Mouse (Mus musculus) kidney, adult 18-20 months (tissue): ENCODE results near the gene Jup.

Experiments
- DNase-seq: peaks from one replicate; pipeline ENCODE4 v3.0.0; 2021

Jup gene

DNA sequence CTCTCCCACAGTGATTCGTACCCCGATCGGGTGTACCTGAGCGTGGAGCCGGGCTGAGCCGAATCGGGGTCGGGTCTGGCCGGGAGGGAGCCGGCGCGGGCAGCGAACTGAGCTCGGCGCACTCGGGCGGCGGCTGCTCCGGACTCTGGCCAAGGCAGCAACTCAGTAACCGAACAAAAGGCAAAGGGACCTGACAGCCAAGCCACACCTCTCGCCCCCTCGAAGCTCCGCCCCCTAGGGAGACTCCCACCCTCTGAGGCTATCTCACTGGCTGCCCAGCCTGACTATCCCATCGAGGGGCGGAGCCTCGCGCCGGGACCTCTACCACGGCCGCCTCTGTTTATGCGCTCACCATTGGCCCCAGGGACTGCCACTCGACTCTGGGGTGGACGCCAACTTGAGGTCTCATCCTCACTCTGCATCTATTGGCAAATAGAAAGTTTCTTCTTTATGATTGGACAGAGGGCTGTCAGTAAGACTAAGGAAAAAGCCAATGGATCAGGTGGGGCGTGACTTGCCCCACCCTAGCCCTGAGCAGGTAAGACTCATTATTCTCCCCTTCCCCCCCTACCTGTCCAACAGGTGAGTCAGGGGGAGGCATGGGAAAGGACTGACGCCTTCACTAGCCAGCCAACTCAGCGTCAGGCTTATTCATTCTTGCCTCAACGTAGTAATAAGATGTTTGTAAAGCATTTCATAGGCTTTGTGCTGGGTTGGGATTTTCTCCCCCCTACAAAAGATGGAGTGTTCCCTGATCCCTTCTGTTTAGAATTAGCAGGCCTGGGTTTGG is at the start of gene Jup:
Jup (minus strand) TSS at position 164 of the 790 bp plus-strand sequence.
- peak; percentile 100 for DNase-seq

DNA sequence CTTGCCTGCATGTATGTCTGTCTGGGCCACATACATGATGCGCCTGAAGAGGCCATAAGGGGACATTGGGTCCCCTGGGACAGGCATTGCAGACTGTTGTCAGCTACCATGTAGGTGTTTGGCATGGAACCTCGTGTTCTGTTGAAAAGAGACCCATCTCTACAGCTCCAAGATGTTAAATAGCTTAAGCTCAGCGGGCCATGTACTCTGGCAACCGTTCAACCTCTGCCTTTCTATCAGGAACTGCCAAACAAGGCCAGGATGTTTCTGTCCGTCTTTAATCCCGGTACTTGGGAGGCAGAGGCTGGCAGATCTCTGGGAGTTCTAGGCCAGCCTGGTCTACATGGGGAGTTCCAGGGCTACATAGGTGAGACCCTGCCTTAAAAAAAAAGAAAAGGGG is 45.1 kb upstream of the Jup start:
- peak; percentile 33 for DNase-seq

DNA sequence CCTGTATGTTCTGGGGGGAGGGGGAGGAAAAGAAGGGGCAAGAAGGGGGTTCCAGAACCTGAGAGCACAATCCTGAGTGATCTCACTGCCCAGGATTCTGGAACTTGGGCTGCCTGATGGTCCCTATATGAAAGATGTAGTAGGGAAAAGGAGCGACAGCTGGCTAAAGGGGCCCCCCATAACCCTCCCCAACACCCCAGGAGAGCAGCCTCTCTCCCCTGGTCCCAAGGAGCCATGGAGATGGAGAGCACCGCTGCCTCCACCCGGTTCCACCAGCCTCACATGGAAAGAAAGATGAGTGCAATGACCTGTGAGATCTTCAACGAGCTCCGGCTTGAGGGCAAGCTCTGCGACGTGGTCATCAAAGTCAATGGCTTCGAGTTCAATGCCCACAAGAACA is 44.2 kb upstream of the Jup start, which contains the start of the genes Nt5c3b and Klhl10:
Nt5c3b (minus strand) TSS at position 12 of the 400 bp plus-strand sequence.
Klhl10 (plus strand) TSS at position 121 of the 400 bp plus-strand sequence.
- no peak for DNase-seq

DNA sequence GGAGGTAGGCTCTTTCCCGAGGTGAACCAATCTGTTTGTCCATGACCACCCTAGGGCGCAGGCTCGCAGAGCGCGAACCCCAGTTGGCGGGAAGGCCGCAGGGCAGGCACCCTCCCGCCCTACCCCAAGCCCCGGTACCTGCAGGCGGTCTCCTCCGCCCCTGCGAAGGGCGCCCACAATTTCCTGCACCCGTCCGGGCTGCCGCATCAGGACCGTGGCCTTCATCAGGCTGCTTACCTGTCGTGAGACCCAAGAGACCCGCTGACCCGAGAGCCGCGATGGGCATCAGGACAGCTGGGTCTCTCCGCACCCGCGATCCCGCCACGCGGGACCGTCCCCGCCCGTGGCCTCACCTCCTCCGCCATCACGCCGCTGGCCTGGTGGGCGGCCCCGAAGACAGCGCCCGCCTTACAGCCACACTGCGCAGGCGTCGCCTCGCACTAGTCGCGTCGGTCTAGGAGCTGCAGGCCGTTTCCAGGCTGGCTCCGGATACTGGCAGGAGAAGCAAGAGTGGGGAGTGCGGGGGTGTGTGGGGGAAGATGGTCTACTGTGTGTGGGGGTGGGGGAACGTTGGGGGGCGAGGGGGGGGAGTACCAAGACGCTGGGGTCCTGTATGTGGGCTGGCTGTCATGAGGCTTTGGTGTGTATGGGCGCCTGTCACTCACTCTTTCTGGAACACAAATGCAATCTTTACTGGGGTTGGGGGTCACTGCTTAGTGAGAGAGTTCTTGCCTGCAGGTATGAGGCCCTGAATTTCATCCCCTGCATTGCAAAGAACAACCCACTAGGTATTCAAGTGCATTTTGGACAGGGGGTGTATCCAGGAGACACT is 43.3 kb upstream of the Jup start:
- DNase-seq = peak; percentile 83

DNA sequence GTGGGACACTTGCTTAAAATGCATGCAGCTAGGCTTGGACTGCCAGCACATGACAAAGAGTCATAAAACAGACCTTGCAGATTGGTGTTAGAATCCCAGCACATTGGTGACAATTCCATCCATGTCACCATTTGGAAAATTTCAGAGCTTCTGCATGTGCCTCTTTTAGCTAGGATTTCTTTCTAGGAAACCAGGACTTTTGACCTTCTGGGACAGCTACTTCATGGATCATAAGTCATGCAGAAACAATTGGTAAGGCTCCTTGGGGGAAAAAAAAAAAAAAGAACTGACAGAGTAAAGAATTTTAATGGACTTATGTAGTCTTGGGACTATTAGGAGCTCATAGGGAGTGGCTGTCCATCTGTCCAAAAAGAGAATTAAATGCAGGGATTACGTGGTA is 40.3 kb upstream of the Jup start:
- DNase-seq = no peak

DNA sequence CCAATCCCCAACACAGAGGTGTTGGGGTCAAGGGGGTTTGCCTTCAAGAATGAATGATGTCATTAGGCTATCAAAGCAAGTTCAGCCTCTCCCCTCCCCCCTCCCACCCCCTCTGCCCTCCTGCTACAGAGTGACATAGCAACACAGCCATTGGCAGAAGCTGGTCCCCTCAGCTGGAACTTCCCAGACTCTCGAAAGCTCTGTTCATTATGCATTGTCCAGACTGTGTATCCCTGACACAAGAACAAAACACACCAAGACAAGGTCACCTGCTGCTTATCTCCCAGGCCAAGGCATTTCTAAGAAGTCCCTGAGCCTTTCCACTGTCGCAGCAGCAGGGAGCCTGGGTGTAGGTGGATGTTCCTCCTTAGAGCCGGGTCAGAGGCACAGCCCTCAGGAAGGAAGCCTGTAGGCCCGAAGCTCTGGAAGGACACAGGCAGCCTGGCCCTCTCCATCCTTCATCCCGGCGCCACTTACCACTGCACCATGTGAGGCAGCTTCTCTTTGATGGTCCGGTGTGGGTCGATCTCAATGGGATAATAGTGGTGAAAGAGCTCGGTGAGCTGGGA is 38.2 kb upstream of the Jup start:
- DNase-seq = no peak

DNA sequence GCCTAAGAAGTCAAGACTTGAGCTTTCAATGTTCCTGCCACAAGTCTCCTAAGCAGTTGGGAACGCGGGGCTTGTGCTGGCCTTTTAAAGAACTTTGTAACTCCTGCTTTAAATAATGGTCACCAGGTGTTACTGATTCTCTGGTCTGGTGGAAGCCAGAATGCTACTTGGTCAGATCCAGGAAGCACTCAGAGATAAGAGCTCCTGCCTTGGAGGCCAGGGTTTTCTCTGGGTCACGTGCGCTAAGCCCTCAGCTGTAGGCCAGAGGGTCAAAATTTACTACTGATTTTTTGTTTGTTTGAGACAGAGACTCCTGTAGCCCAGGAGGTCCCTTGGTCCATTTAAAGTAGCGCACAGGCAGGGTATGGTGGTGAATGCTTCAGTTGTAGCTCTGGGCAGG is 34.4 kb upstream of the Jup start:
- no peak for DNase-seq

DNA sequence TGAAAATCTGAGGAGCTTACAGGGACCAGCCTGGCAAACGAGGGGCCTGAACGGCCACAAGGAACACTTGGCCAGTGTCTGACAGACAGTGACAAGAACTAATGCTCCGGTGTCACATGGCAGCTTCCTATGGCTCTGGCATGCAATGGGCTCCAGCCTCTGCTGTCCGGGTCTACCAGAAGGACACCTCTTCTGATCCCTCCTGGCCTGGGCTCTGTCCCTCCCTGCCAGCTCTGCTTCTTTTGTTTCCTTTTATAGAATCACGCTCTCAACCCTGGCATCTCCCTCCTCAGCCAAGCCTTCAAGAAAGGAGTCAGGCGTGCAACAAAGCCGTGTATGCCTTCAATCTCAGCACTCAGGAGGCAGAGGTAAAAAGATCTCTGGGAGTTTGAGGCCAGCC is 32.5 kb upstream of the Jup start:
- DNase-seq = no peak

DNA sequence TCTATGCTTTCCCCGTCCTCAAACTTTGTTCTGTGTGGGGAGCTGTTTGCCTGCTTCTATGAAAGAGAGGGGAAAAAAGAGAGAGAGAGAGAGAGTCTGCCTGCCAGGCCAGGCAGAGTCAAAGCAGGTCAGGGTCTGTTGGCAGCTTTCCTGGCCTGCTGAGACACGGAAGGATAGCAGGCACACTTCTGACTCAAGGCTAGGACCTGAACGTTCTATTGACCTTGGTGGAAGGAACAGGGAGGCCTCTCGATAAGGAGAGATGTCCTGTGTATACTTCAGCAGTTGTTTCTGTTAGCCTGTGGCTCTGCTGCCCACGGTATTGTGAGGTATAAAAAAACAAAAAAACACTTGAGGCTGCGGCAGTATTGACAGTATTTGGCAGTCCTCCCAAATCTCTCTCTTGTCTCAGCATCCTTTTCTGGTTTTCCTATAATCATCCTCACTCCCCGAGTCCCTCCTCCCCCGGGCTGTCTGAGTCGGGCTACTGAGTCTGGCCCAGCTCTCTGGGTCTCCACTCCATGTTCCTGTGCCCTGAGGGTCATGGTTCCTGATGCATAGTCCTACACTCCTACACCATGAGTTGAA is 31.1 kb upstream of the Jup start:
- DNase-seq = no peak

DNA sequence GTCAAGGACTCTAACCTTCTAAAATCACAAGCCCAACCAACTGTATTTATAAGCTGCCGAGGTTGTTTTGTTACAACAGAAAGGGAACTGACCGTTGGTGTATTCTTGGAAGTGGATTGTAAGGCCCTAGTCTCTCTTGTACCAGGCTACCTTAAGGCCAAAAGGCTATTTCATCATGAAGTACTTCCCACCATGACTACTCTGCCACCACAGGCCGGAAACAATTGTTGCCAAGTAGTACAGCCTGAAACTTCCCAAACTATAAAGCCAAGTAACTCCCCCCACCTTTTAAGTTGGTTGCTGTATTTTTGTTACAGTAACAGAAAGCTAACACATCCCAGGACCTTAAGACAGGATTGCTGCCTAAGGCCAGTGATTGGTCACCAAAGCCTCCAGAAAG is 29.3 kb upstream of the Jup start:
- no peak for DNase-seq

DNA sequence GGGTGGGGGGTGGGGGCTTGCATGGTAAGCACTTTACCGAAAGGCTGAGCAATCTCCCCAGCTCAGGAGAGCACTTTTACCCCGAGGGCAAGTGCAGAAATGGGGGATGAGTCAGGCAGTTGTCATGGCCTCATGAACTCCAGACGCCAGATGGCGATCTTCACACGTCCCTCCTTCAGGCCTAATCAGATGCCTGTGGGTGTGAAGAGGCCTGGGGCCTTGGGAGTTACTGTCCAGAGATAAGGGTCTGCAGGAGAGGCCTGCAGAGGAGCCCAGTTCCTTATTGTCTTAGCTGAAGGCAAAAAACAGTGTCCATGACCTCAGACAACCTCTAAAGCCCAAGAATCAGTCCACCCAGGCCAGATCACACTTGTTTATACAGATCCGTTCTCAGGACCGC is 28.3 kb upstream of the Jup start:
- peak; percentile 82 for DNase-seq

DNA sequence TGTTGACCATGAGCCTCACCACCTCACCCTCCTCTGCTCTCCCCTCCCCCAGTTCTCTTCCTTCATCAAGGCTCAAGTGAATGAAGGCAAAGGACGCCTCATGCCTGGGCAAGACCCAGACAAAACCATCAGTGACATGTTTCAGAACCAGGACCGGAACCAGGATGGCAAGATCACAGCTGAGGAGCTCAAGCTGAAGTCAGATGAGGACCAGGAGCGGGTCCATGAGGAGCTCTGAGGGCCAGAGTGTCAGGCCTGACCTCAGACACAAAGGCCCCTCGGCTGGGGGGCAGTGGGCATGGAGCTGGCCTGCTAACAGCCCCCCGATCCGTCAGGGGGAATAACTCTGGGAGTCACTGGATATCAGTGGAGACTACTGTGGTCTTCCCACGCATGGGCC is 26.3 kb upstream of the Jup start:
- no peak for DNase-seq

DNA sequence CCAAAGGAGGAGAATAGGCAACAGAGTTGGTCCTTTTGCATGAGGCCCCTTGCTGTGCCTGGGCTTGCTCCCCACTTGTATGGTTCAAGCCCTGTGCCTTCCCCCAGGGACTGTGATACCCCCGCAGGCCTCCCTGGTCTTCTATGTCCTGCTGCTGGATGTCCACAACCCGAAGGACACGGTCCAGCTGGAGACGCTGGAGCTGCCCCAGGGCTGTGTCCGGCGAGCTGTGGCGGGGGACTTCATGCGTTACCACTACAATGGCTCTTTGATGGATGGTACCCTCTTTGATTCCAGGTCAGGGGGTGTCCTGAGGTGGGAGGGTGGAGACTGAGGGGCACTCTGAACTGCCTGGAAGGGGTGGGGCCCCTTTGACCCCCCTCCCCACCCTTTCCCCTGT is 24.0 kb upstream of the Jup start:
- no peak for DNase-seq

DNA sequence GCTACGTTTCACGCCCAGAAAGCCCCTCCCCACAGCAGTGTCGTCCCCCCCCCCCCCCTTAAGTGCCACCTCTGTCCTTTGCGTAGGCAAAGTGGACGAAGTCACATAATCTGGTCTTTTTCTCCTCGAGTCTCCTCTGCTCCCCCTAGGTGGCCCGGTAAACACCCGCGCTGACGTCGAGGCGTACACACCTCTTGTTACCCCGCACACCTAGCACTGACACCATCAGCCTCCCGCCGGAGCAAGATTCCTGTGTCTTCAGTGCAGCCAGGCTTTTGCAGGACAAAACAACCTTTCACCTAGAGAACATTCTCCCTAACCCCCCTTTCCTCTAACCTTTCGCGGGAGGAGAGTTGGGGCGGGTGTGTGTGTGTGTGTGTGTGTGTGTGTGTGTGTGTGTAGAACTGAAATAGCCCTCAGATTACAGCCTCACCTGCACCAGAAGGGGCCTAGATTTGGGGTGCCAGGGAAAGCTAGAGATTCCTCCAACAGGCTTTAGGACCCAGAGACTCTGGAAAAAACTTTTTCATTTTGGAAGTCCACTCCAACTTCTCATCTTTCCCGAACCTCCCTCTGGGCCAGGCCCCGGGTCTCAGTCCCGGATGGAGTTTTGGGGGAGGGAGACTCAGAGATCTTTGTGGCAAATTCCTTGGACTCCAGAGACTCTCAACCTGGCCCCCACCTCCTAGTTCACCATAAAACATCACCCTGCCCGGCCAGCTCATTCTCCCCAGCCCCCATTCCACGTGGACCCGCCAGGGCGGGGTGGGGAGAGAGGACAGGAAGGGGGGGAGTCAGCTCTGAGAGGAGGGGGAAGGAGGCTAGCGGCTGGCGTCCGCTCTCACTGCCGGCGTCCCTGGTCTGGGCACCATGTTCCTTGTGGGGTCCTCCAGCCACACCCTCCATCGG is 17.6 kb upstream of the Jup start, which contains the start of gene Fkbp10:
Fkbp10 (plus strand) TSS at position 784 of the 909 bp plus-strand sequence.
- no peak for DNase-seq

DNA sequence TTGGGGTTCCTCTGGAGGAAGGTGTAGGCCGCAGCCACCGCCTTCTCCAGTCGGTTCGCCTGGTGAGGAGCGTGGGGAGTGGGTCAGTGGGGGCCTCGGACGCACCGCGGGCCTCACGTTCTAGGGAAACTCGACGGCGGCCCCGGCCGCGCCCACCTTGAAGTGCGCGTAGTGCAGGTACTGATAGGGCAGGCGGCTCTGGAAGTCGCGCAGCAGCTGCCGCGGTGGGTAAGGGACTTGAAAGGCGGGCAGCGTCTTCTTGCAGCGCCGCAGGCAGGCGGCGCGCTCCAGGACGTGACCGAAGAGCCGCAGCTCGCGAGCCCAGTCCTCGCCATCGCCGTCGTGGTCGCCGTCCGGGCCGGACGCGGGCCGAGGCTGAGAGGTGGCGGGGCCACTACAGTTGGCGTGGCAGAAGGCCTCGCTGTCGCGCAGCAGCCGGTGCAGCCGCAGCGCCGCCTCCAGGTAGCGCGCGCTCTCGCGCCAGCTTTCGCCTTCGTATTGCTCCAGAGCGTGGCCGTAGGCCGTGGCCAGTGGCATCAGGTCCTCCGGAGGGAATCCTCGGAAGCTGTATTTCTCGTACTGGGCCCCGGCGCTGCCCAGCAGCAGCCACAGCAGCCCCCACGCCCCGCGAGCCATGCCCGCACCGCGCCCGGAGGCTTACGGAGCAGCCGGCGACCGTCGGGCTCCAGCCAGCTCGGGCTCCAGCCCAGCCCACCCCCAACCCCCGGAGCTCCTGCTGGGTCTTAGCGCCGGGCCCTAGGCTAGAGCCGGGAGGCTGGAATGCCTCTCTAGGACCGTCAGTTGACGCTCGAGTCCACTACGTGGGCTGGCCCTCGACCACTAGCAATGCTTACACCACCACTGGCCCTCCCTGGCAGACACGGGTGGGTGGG is 16.7 kb upstream of the Jup start, which contains the start of gene P3h4:
P3h4 (minus strand) TSS at position 816 of the 893 bp plus-strand sequence.
- peak; percentile 87 for DNase-seq

DNA sequence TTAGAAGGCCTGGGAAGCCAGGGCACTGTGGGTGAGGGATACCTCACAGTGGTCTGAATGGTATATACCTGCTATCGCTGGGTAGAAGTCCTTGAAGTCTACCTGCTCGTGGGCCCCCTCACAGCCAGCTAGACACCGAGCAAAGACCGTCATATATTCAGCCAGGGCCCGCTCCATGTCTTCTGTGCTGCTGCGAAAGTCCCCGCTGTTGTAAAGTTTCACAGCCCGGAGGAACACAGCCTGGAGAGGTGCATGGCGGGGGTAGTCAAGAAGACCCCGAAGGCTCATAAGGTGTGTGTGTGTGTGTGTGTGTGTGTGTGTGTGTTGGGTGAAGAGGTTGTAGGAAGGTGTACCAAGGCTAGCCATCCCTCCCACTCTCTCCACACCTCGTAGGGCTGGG is 16.0 kb upstream of the Jup start:
- DNase-seq = no peak

DNA sequence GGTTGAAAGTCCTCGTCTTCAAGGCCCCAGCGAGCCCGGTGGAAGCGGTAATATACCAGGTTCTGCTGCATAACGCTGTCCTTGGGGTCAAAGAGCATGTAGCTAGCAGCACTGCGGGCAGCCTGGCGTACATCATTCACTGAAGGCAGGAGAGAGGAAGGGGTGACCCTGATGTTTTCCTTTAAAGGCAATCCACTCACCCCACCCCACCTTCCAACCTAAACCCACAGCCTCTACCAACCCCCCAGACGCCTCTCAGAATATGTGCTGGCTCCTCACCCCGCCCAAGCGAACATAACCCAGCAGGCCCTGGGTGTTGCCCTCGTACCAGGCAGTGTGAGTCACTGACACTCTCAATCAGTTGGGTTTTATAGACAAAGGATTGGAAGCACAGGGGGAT is 14.2 kb upstream of the Jup start:
- DNase-seq = no peak

DNA sequence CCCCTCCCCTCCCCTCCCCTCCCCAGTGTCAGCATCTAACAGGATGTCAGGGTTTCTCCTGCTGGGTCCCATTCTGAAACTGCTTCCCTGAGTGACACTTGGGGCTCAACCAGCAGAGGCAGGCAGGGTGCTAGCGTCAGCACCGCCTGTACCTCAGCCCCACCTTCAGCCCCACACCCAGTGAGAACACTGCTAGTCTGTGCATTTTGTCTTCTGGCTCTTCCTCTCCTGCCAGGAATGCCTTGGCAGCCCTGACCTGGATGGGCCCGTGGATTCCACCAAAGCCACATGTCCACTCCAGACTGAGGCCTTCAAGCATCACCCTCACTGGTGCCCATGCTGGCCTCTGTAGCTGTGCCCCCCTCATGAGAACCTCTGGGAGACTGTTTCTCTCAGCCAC is 12.1 kb upstream of the Jup start:
- no peak for DNase-seq

DNA sequence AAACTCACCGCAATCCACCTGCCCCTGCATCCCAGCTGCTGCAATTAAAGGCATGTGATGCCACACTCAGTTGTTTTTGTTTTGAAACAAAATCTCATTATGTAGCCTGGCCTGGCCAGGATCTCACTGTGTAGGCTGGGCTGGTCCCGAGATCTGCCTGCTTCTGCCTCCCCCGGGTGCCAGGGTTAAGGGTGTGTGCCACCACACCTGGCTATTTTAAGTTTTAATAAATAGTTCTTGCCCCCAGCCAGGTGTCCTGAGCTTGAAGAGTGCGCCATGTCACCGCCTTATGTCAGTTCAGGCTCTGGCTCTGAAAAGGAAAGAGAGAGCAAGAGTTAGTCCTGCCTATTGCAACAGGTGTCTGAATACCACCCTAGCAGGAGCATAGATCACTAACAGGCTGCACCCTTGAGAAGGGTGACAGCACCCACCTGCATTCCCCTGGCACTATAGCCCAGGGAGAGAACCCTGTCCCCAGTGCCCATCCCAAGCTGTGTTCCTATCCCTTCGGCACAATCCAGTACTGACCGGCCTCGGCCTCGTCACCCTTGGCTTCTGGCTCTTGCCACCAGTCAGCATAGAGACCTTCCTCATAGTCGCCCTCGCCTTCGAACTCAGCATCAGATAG is 11.4 kb upstream of the Jup start:
- DNase-seq = no peak

DNA sequence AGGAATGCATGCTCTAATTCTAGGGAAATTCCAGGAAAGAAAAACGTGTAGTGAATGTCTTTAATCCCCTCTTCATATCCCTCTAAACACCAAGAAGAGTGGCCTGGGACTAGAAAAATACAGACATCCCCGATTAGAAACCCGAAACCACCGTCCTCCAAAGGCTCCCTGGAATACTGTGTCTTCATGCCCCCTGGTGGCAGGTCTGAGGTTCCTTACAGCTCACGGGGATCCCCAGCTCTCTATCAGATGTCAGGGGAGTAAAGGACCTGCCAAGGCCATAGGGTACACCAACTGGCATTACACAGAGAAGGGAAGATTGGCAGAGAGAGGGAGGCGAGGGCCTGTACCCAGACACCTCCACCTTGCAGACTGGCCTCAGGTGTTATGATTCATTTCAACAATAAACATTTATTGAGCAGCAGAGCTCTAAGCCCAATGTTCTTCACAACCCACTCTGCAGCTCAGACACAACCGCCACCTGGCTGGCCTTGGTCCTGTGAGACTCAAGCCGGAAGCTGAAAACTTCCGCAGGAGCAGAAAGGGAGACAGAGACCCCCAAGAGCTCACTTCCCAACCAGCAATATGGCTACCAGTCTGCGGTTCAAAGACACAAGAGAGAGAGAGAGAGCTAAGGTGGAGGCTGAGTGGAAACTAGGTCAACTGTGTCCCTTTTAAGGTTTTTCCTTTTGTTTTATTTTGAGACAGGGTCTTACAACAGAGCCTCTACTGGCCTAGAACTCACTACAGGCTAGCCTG is 10.7 kb upstream of the Jup start:
- DNase-seq = peak; percentile 77
